Mouse (Mus musculus): Measurements from ENCODE around the gene Zfhx2. TPM values are rescaled to one million over a fixed set of nuclear protein-coding genes. Genes with fewer than 3 reads are reported as not detected.

The Zfhx2 gene
- polyA plus RNA-seq, 1 experiment = 6.3 TPM

DNA sequence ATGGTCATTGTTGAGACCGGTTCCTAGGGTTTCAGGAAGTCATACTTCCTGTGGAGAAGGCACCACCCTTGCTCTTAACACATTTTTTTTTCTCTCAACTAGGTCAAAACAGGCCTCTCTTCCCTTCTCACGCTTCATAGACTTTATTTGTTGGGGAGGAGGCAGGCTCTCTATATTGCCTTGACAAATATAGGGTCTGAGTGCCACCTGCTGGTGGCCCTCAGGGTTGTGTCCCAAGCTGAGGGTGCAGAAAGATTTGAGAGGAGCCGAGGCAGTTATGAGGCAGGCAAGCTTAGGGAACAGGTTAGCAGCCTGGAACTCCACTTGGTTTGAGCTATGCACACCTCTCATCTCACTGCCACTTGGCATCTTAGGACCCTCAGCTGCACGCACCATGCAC, 5.9 kb upstream of the Zfhx2 start:
- Histone ChIP-seq H3K4me1 (replicated peaks; ENCODE audit: control insufficient read depth, insufficient read depth, low read length) (peaks cover 19% of the 10 kb centered on the region), H3K4me3 (ENCODE audit: control insufficient read depth, insufficient read depth, low read length) (no peak overlapping the region), H3K27ac (ENCODE audit: control insufficient read depth, insufficient read depth, low read length) (peak overlapping the region; percentile 55; the same call in 1 of the 2 replicates), H3K27me3 (ENCODE audit: control insufficient read depth, insufficient read depth, low read length) (no peaks in the 10 kb centered on the region), H3K36me3 (ENCODE audit: control insufficient read depth, insufficient read depth, low read length) (0 out of 2 replicates have a peak, but pooled peaks cover 5% of the 10 kb centered on the region)
- TF ChIP-seq CTCF (IDR thresholded peaks at IDR 0.05; ENCODE audit: borderline replicate concordance, control insufficient read depth, extremely low read depth, insufficient read depth, low read length, poor library complexity) = peak; percentile 48; the same call in 1 of the 2 replicates
- no peak for TF ChIP-seq POLR2A (IDR thresholded peaks at IDR 0.05; ENCODE audit: control insufficient read depth, extremely low read depth, insufficient read depth, low read length, poor library complexity)
- 66% methylated on average over 4 of the region's 4 CpGs for WGBS
- DNase-seq = peak; percentile 51

DNA sequence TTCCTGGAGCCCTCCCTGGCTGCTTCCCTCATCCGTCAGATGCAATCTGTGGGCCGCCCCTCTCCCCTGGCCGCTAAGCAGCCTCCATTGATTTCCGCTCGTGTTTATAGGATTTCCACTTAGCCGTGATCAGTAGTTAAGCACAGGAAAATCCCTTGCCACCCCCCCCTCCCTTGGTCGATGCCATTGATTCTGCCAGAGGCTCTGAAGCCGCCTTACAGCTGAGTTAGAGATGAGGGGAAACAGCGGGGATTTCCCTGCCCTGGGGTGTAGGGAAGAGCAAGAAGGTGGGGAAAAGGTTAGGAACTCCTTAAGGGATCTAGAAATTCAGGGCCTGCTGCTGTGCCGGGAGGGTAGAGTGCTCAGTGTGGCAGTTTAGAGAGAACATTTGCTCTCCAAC, 5.5 kb upstream of the Zfhx2 start:
- Histone ChIP-seq H3K4me1 (replicated peaks; ENCODE audit: control insufficient read depth, insufficient read depth, low read length) (peaks cover 19% of the 10 kb centered on the region), H3K27ac (ENCODE audit: control insufficient read depth, insufficient read depth, low read length) (peak overlapping the region; percentile 55; the same call in 1 of the 2 replicates), H3K4me3 (ENCODE audit: control insufficient read depth, insufficient read depth, low read length) (no peak overlapping the region), H3K27me3 (ENCODE audit: control insufficient read depth, insufficient read depth, low read length) (no peaks in the 10 kb centered on the region), H3K36me3 (ENCODE audit: control insufficient read depth, insufficient read depth, low read length) (0 out of 2 replicates have a peak, but pooled peaks cover 5% of the 10 kb centered on the region)
- no peak for DNase-seq
- 89% methylated on average over 10 of the region's 10 CpGs for WGBS
- TF ChIP-seq CTCF (IDR thresholded peaks at IDR 0.05; ENCODE audit: borderline replicate concordance, control insufficient read depth, extremely low read depth, insufficient read depth, low read length, poor library complexity) (no peak), POLR2A (IDR thresholded peaks at IDR 0.05; ENCODE audit: control insufficient read depth, extremely low read depth, insufficient read depth, low read length, poor library complexity) (no peak)

DNA sequence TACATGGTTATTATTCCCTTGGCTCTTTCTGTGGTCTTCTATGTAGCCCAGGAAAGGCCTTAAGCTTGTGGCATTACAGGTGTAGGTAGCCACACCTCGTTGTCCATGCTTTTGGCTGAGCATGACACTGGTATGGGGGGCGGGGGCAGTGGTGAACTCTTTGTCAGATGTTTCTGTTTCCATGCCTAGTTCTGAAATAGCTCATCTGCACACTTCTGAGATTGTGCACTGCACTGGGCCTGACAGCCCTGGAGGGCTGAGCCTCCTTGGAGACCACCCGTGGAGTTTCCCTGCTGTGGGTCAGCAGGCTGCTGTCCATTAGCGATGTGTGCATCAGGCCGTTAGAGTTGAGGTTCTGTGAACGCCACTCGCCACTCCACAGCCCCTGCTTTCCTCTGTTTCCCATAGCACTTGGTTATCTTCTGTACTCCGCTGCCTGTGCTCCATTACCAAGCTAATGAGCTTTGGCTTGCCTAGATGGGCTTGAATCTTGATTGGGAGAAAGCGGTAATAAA, 4.5 kb upstream of the Zfhx2 start:
- H3K27me3 ChIP-seq (ENCODE audit: control insufficient read depth, insufficient read depth, low read length) = no peaks in the 10 kb centered on the region
- DNase-seq = no peak
- TF ChIP-seq CTCF (IDR thresholded peaks at IDR 0.05; ENCODE audit: borderline replicate concordance, control insufficient read depth, extremely low read depth, insufficient read depth, low read length, poor library complexity) (no peak), POLR2A (IDR thresholded peaks at IDR 0.05; ENCODE audit: control insufficient read depth, extremely low read depth, insufficient read depth, low read length, poor library complexity) (no peak)
- WGBS = 93% methylated on average over 9 of the region's 9 CpGs
- 0 out of 2 replicates have a peak, but pooled peaks cover 5% of the 10 kb centered on the region for H3K36me3 ChIP-seq (ENCODE audit: control insufficient read depth, insufficient read depth, low read length)
- H3K4me1 ChIP-seq (replicated peaks; ENCODE audit: control insufficient read depth, insufficient read depth, low read length) = peaks cover 19% of the 10 kb centered on the region
- H3K4me3 ChIP-seq (ENCODE audit: control insufficient read depth, insufficient read depth, low read length) = no peak overlapping the region
- no peak overlapping the region for H3K27ac ChIP-seq (ENCODE audit: control insufficient read depth, insufficient read depth, low read length)

DNA sequence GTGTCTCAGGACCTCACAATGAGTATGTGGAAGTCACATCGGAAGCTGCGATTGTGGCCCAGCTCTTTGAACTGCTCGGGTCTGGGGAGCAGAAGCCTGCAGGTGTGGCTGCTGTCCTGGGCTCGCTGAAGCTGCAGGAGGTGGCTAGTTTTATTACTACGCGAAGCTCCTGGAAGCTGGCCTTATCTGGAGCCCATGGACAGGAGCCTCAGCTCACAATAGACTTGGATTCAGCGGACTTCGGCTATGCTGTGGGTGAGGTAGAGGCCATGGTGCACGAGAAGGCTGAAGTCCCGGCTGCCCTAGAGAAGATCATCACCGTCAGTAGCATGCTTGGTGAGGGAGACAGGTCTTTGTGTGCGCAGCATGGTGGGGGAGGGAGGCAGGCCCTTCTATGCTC, 3.5 kb upstream of the Zfhx2 start:
- Histone ChIP-seq H3K27ac (ENCODE audit: control insufficient read depth, insufficient read depth, low read length) (no peak overlapping the region), H3K4me3 (ENCODE audit: control insufficient read depth, insufficient read depth, low read length) (peak overlapping the region; percentile 100; the same call in 1 of the 2 replicates), H3K27me3 (ENCODE audit: control insufficient read depth, insufficient read depth, low read length) (no peaks in the 10 kb centered on the region), H3K36me3 (ENCODE audit: control insufficient read depth, insufficient read depth, low read length) (no peaks in the 10 kb centered on the region), H3K4me1 (replicated peaks; ENCODE audit: control insufficient read depth, insufficient read depth, low read length) (peaks cover 26% of the 10 kb centered on the region)
- WGBS = 57% methylated on average over 12 of the region's 12 CpGs
- TF ChIP-seq POLR2A (IDR thresholded peaks at IDR 0.05; ENCODE audit: control insufficient read depth, extremely low read depth, insufficient read depth, low read length, poor library complexity) (no peak), CTCF (IDR thresholded peaks at IDR 0.05; ENCODE audit: borderline replicate concordance, control insufficient read depth, extremely low read depth, insufficient read depth, low read length, poor library complexity) (no peak)
- no peak for DNase-seq

DNA sequence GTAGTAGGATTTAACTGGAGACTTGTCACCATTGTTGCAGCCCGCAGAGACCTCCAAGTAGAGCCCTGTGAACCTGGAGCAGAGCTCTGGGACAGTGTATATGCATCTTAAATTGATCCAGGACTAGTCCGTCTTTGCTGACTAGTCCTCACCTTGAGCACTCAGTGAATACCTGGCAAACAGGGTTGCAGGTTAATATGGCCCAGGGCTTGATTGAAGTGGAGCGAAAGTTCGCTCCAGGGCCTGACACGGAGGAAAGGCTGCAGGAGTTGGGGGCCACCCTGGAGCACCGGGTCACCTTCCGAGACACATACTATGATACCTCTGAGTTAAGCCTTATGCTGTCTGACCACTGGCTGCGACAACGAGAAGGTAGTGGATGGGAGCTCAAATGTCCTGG, 3.1 kb upstream of the Zfhx2 start:
- peaks cover 26% of the 10 kb centered on the region for H3K4me1 ChIP-seq (replicated peaks; ENCODE audit: control insufficient read depth, insufficient read depth, low read length)
- 60% methylated on average over 9 of the region's 9 CpGs for WGBS
- DNase-seq = no peak
- H3K36me3 ChIP-seq (ENCODE audit: control insufficient read depth, insufficient read depth, low read length) = no peaks in the 10 kb centered on the region
- no peak for TF ChIP-seq CTCF (IDR thresholded peaks at IDR 0.05; ENCODE audit: borderline replicate concordance, control insufficient read depth, extremely low read depth, insufficient read depth, low read length, poor library complexity)
- H3K4me3 ChIP-seq (ENCODE audit: control insufficient read depth, insufficient read depth, low read length) = peak overlapping the region; percentile 100
- no peaks in the 10 kb centered on the region for H3K27me3 ChIP-seq (ENCODE audit: control insufficient read depth, insufficient read depth, low read length)
- no peak overlapping the region for H3K27ac ChIP-seq (ENCODE audit: control insufficient read depth, insufficient read depth, low read length)

DNA sequence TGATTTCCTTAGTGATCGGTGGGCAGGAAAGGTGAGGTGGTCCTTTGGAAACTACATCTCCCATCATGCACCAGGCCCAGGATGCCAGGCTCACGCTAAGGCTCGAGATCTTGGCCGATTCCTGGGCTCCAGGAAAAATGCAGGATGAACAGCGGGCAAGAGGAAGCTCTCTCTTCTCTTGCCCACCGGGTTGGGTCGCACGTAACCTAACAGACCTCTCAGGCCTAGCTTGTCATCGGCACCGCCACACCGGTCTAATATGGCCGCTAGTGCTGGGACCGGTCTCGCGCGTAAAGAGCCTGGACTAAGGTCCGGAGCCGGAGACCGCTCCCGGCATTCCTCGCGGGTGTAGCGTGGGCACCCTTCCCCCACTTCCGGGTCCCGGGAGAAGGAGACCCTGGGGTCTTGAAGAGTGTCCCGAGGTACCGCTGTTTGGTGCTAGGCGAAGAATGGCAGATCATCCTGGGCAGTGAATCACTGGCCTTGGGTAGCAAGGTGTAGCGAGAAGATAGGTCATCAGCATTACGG, 2.6 kb upstream of the Zfhx2 start, which contains the start of gene Thtpa:
TSS of gene Thtpa (plus strand) at position 81 of the 528 bp plus-strand sequence.
- H3K4me3 ChIP-seq (ENCODE audit: control insufficient read depth, insufficient read depth, low read length) = peak within 1 kb of the TSS; percentile 100
- DNase-seq = peak; percentile 72
- no peaks in the 10 kb centered on the region for H3K27me3 ChIP-seq (ENCODE audit: control insufficient read depth, insufficient read depth, low read length)
- H3K27ac ChIP-seq (ENCODE audit: control insufficient read depth, insufficient read depth, low read length) = peak within 1 kb of the TSS; percentile 21; the same call in 1 of the 2 replicates
- WGBS = 1% methylated on average over 30 of the region's 30 CpGs
- TF ChIP-seq POLR2A (IDR thresholded peaks at IDR 0.05; ENCODE audit: control insufficient read depth, extremely low read depth, insufficient read depth, low read length, poor library complexity) (no peak), CTCF (IDR thresholded peaks at IDR 0.05; ENCODE audit: borderline replicate concordance, control insufficient read depth, extremely low read depth, insufficient read depth, low read length, poor library complexity) (no peak)
- no peaks in the 10 kb centered on the region for H3K36me3 ChIP-seq (ENCODE audit: control insufficient read depth, insufficient read depth, low read length)
- peaks cover 26% of the 10 kb centered on the region for H3K4me1 ChIP-seq (replicated peaks; ENCODE audit: control insufficient read depth, insufficient read depth, low read length)
